Mouse (Mus musculus): ENCODE measurements around the gene Krtap9-3. TPM values are rescaled to one million over a fixed set of nuclear protein-coding genes. Genes with fewer than 3 reads are reported as not detected.

Gene Krtap9-3
- polyA plus RNA-seq, 1 experiment from 2014 or later: not detected

- Histone ChIP-seq H3K27ac (ENCODE audit: low read length) (no peak overlapping the region), H3K4me1 (replicated peaks; ENCODE audit: control insufficient read depth, insufficient read depth, low read length) (no peaks in the 10 kb centered on the region), H3K9me3 (ENCODE audit: control insufficient read depth, low read length) (no peaks in the 10 kb centered on the region), H3K27me3 (replicated peaks; ENCODE audit: control insufficient read depth, insufficient read depth, low read length) (no peaks in the 10 kb centered on the region), H3K36me3 (ENCODE audit: control insufficient read depth, insufficient read depth) (no peaks in the 10 kb centered on the region), H3K4me3 (replicated peaks; ENCODE audit: low read length) (no peak overlapping the region), H3K9ac (replicated peaks; ENCODE audit: low read depth, low read length) (no peak overlapping the region), H3K4me2 (ENCODE audit: low read length) (no peak overlapping the region)
- WGBS: 85% methylated on average over 2 of the region's 2 CpGs
- no peak for ATAC-seq
These were observed 41.7 kb downstream of the Krtap9-3 start for GRCm38 (mm10) chr11:99556195-99556594.

- Histone ChIP-seq H3K9me3 (ENCODE audit: control insufficient read depth, low read length) (no peaks in the 10 kb centered on the region), H3K4me1 (replicated peaks; ENCODE audit: control insufficient read depth, insufficient read depth, low read length) (no peaks in the 10 kb centered on the region), H3K9ac (replicated peaks; ENCODE audit: low read depth, low read length) (no peak within 1 kb of the TSS)
These were observed 47.1 kb downstream of the Krtap9-3 start, which contains the start of gene Krtap3-3 for GRCm38 (mm10) chr11:99550765-99551164. Krtap3-3 (minus strand) TSS chr11:99550865.

GRCm38 (mm10) chr11:99547892-99548291, 50.0 kb downstream of the Krtap9-3 start:
- ATAC-seq: no peak
- Histone ChIP-seq H3K4me2 (ENCODE audit: low read length) (no peak overlapping the region), H3K4me1 (replicated peaks; ENCODE audit: control insufficient read depth, insufficient read depth, low read length) (no peaks in the 10 kb centered on the region), H3K9me3 (ENCODE audit: control insufficient read depth, low read length) (no peaks in the 10 kb centered on the region), H3K27me3 (replicated peaks; ENCODE audit: control insufficient read depth, insufficient read depth, low read length) (no peaks in the 10 kb centered on the region), H3K36me3 (ENCODE audit: control insufficient read depth, insufficient read depth) (no peaks in the 10 kb centered on the region), H3K4me3 (replicated peaks; ENCODE audit: low read length) (no peak overlapping the region), H3K9ac (replicated peaks; ENCODE audit: low read depth, low read length) (no peak overlapping the region), H3K27ac (ENCODE audit: low read length) (no peak overlapping the region)

More at GRCm38 (mm10) chr11:99550765-99551164, 47.1 kb downstream of the Krtap9-3 start, which contains the start of gene Krtap3-3:
- WGBS: 23% methylated on average over 4 of the region's 4 CpGs
- Histone ChIP-seq H3K36me3 (ENCODE audit: control insufficient read depth, insufficient read depth) (no peaks in the 10 kb centered on the region), H3K4me2 (ENCODE audit: low read length) (no peak within 1 kb of the TSS), H3K27ac (ENCODE audit: low read length) (no peak within 1 kb of the TSS), H3K4me3 (replicated peaks; ENCODE audit: low read length) (no peak within 1 kb of the TSS), H3K27me3 (replicated peaks; ENCODE audit: control insufficient read depth, insufficient read depth, low read length) (no peaks in the 10 kb centered on the region)
- no peak for ATAC-seq

Other genes starting within 250 kb of the Krtap9-3 start
- gene Krt27, start 247.0 kb downstream of the Krtap9-3 start, polyA plus RNA-seq (2015; fragmentation: Nextera tagmentation; extraction: Ambion mirVana): not detected in 2 replicates
- not detected in 2 replicates for gene Krt28, start 223.2 kb downstream of the Krtap9-3 start, polyA plus RNA-seq (2015; fragmentation: Nextera tagmentation; extraction: Ambion mirVana)
- gene Krt10, start 208.7 kb downstream of the Krtap9-3 start, polyA plus RNA-seq (2015; fragmentation: Nextera tagmentation; extraction: Ambion mirVana): 24.1 and 25.3 TPM in 2 replicates
- 0.18 and 0.24 TPM in 2 replicates for gene Krt12, start 175.8 kb downstream of the Krtap9-3 start, polyA plus RNA-seq (2015; fragmentation: Nextera tagmentation; extraction: Ambion mirVana)
- not detected in 2 replicates for gene Krt20, start 160.0 kb downstream of the Krtap9-3 start, polyA plus RNA-seq (2015; fragmentation: Nextera tagmentation; extraction: Ambion mirVana)
- 0.15 TPM in 1 of 2 replicates, not detected in the other for gene Krt23, start 105.0 kb downstream of the Krtap9-3 start, polyA plus RNA-seq (2015; fragmentation: Nextera tagmentation; extraction: Ambion mirVana)
- not detected in 2 replicates for gene Krt39, start 76.8 kb downstream of the Krtap9-3 start, polyA plus RNA-seq (2015; fragmentation: Nextera tagmentation; extraction: Ambion mirVana)
- gene Krt40, start 54.9 kb downstream of the Krtap9-3 start, polyA plus RNA-seq (2015; fragmentation: Nextera tagmentation; extraction: Ambion mirVana): not detected in 2 replicates
- gene Krtap3-3, start 47.2 kb downstream of the Krtap9-3 start, polyA plus RNA-seq (2015; fragmentation: Nextera tagmentation; extraction: Ambion mirVana): not detected in 2 replicates
- gene Krtap3-2, start 41.3 kb downstream of the Krtap9-3 start, polyA plus RNA-seq (2015; fragmentation: Nextera tagmentation; extraction: Ambion mirVana): not detected in 2 replicates
- not detected in 2 replicates for gene Gm11939, start 38.6 kb downstream of the Krtap9-3 start, polyA plus RNA-seq (2015; fragmentation: Nextera tagmentation; extraction: Ambion mirVana)
- not detected in 2 replicates for gene Krtap3-1, start 31.5 kb downstream of the Krtap9-3 start, polyA plus RNA-seq (2015; fragmentation: Nextera tagmentation; extraction: Ambion mirVana)
- gene Krtap1-5, start 17.1 kb downstream of the Krtap9-3 start, polyA plus RNA-seq (2015; fragmentation: Nextera tagmentation; extraction: Ambion mirVana): not detected in 2 replicates
- gene Krtap1-4, start 14.5 kb downstream of the Krtap9-3 start, polyA plus RNA-seq (2015; fragmentation: Nextera tagmentation; extraction: Ambion mirVana): not detected in 2 replicates
- gene Krtap1-3, start 6.8 kb downstream of the Krtap9-3 start, polyA plus RNA-seq (2015; fragmentation: Nextera tagmentation; extraction: Ambion mirVana): not detected in 2 replicates
- gene Gm11938, start 5.2 kb upstream of the Krtap9-3 start, polyA plus RNA-seq (2015; fragmentation: Nextera tagmentation; extraction: Ambion mirVana): not detected in 2 replicates
- not detected in 2 replicates for gene Gm11937, start 12.1 kb upstream of the Krtap9-3 start, polyA plus RNA-seq (2015; fragmentation: Nextera tagmentation; extraction: Ambion mirVana)
- gene Krtap2-4, start 16.7 kb upstream of the Krtap9-3 start, polyA plus RNA-seq (2015; fragmentation: Nextera tagmentation; extraction: Ambion mirVana): not detected in 2 replicates
- gene Gm11562, start 22.3 kb upstream of the Krtap9-3 start, polyA plus RNA-seq (2015; fragmentation: Nextera tagmentation; extraction: Ambion mirVana): not detected in 2 replicates
- not detected in 2 replicates for gene Krtap4-1, start 30.1 kb upstream of the Krtap9-3 start, polyA plus RNA-seq (2015; fragmentation: Nextera tagmentation; extraction: Ambion mirVana)
- not detected in 2 replicates for gene Krtap4-2, start 37.0 kb upstream of the Krtap9-3 start, polyA plus RNA-seq (2015; fragmentation: Nextera tagmentation; extraction: Ambion mirVana)
- not detected in 2 replicates for gene Krtap4-7, start 46.0 kb upstream of the Krtap9-3 start, polyA plus RNA-seq (2015; fragmentation: Nextera tagmentation; extraction: Ambion mirVana)
- not detected in 2 replicates for gene Gm11555, start 52.1 kb upstream of the Krtap9-3 start, polyA plus RNA-seq (2015; fragmentation: Nextera tagmentation; extraction: Ambion mirVana)
- gene Gm11563, start 60.9 kb upstream of the Krtap9-3 start, polyA plus RNA-seq (2015; fragmentation: Nextera tagmentation; extraction: Ambion mirVana): not detected in 2 replicates
- gene Krtap4-6, start 67.9 kb upstream of the Krtap9-3 start, polyA plus RNA-seq (2015; fragmentation: Nextera tagmentation; extraction: Ambion mirVana): not detected in 2 replicates
- gene Gm14190, start 92.6 kb upstream of the Krtap9-3 start, polyA plus RNA-seq (2015; fragmentation: Nextera tagmentation; extraction: Ambion mirVana): not detected in 2 replicates
- not detected in 2 replicates for gene Gm14180, start 136.2 kb upstream of the Krtap9-3 start, polyA plus RNA-seq (2015; fragmentation: Nextera tagmentation; extraction: Ambion mirVana)
- gene Gm11595, start 174.8 kb upstream of the Krtap9-3 start, polyA plus RNA-seq (2015; fragmentation: Nextera tagmentation; extraction: Ambion mirVana): not detected in 2 replicates
- not detected in 2 replicates for gene Krtap4-8, start 182.6 kb upstream of the Krtap9-3 start, polyA plus RNA-seq (2015; fragmentation: Nextera tagmentation; extraction: Ambion mirVana)
- gene Krtap4-9, start 187.1 kb upstream of the Krtap9-3 start, polyA plus RNA-seq (2015; fragmentation: Nextera tagmentation; extraction: Ambion mirVana): not detected in 2 replicates
- gene Gm11596, start 195.4 kb upstream of the Krtap9-3 start, polyA plus RNA-seq (2015; fragmentation: Nextera tagmentation; extraction: Ambion mirVana): not detected in 2 replicates
- not detected in 2 replicates for gene Gm11569, start 200.8 kb upstream of the Krtap9-3 start, polyA plus RNA-seq (2015; fragmentation: Nextera tagmentation; extraction: Ambion mirVana)
- gene Gm11554, start 206.3 kb upstream of the Krtap9-3 start, polyA plus RNA-seq (2015; fragmentation: Nextera tagmentation; extraction: Ambion mirVana): not detected in 2 replicates
- not detected in 2 replicates for gene Krtap4-13, start 211.8 kb upstream of the Krtap9-3 start, polyA plus RNA-seq (2015; fragmentation: Nextera tagmentation; extraction: Ambion mirVana)
- gene Gm11564, start 217.6 kb upstream of the Krtap9-3 start, polyA plus RNA-seq (2015; fragmentation: Nextera tagmentation; extraction: Ambion mirVana): not detected in 2 replicates
- not detected in 2 replicates for gene 2300003K06Rik, start 240.0 kb upstream of the Krtap9-3 start, polyA plus RNA-seq (2015; fragmentation: Nextera tagmentation; extraction: Ambion mirVana)

Data from forebrain, embryonic 16.5 days (tissue).